Mouse (Mus musculus): Measurements from ENCODE around the gene Zbed5. TPM values are rescaled to one million over a fixed set of nuclear protein-coding genes. Genes with fewer than 3 reads are reported as not detected.

Zbed5 gene
- 16.3 and 17.2 TPM in 2 replicates for polyA plus RNA-seq (2015; fragmentation: Nextera tagmentation; extraction: Ambion mirVana)

DNA sequence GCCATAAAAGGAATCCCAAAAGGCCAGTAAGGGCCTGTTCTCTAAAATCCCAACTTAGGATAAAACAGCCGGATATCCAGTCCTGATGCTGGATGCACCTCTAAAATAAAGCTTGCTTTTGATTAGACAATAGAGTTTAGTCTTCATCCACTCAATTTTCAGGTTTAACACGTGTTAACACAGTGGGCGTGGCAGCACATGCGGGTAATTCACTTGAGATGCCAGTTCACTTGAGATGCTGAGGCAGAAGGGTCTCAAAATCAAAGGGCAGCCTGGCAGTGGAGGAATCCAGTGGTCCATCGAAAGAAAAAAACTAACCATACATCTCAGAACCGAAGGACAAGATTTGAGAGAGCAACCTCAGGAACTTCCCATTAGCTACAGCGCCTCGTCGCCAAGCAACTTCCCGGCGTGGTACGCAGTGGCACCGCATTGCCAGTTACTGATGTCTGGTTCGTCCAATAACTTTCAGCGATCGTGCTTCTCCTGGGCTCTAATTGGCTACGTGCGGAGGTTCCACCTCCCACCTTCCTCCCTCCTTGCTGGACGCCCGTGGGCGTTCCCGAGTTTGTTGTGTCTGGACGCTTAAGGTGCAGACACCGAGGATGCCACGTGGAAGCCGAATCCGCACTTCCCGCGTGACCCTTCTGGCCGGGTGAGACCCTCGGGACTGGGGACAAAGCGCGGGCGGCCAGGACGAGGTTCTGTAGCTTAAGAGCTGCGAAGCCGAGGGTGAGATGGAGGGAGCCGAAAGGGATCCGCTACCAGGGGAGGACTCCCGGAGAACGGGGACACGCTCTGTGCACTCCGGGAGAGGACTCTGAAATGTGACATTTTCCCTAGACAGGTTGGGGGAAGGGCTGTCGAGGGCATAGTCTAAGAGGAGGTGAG is at the start of gene Zbed5:
TSS of gene Zbed5 (plus strand) at position 526 of the 891 bp plus-strand sequence.
- Histone ChIP-seq H3K36me3 (no peaks in the 10 kb centered on the region), H3K9ac (replicated peaks) (peak within 1 kb of the TSS; percentile 75), H3K4me2 (replicated peaks) (peak within 1 kb of the TSS; percentile 83), H3K9me3 (no peaks in the 10 kb centered on the region; the same call in 1 of the 2 replicates), H3K4me1 (peaks cover 15% of the 10 kb centered on the region), H3K27ac (replicated peaks) (0 out of 2 replicates have a peak within 1 kb of the TSS, but pooled peaks have one; percentile 23), H3K27me3 (0 out of 2 replicates have a peak, but pooled peaks cover 3% of the 10 kb centered on the region), H3K4me3 (peak within 1 kb of the TSS; percentile 90)
- WGBS: 2% methylated on average over 44 of the region's 44 CpGs
- ATAC-seq (replicated peaks): peak; percentile 100

DNA sequence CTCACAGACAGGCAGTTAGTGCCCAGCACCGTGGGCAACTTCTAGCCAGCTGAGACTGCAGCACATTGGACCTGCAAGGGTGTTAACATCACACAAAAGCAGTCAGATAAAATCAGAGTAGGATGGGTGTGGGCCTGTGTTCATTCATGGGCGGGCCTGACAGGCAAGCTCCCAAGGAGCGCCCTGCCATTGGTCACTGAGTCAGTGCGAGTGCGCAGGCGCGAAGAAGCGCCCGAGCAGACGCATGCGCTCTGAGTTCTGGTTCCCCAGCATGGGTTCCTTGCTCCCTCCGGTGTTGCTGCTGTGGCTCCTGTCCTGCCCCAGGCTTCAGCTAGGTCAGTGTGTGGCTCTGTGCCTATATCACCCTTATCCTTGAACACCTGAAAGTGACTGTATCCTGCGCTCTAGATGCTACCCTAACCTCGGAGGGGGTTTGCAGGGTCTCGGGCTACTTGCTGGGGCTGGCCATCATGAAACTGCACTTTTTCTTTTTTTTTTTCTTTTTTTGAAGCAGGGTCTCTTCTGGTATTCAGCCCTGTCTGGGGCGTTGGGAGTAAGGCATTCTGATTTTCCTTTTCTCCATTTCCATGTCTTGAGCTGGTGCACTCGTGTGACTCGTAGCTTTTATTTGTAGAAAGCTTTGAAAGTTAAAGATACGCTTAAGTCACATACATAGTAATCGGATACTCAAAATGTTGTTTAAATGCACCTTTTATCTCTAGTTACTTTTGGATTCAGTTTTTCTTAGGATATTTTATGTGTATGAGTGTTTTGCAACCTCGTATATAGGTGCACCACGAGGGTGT is 48.6 kb upstream of the Zbed5 start, which contains the start of gene Sumf2:
TSS of gene Sumf2 (plus strand) at position 235 of the 806 bp plus-strand sequence.
- H3K4me2 ChIP-seq (replicated peaks): peak within 1 kb of the TSS; percentile 59
- no peaks in the 10 kb centered on the region for H3K9me3 ChIP-seq
- peak; percentile 99 for ATAC-seq (replicated peaks)
- WGBS: 14% methylated on average over 22 of the region's 22 CpGs
- peak within 1 kb of the TSS; percentile 64 for H3K9ac ChIP-seq (replicated peaks)
- H3K27me3 ChIP-seq: no peaks in the 10 kb centered on the region
- peaks cover 30% of the 10 kb centered on the region for H3K36me3 ChIP-seq
- H3K4me1 ChIP-seq: peaks cover 21% of the 10 kb centered on the region
- peak within 1 kb of the TSS; percentile 75 for H3K4me3 ChIP-seq
- peak within 1 kb of the TSS; percentile 84 for H3K27ac ChIP-seq (replicated peaks)

DNA sequence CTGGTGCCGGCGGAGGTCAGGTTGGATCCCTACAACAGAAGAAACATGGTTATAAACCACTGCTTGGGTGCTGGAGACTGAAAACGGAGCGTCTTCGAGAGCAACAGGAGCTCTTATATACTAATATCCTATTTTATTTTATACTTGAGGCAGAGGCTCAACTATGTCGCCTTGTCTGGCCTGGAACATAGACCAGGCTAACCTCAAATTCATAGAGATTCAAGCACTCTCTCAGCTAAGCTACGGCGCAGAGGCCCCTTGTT is 48.0 kb upstream of the Zbed5 start:
- H3K9ac ChIP-seq (replicated peaks): peak overlapping the region; percentile 64
- WGBS: 65% methylated on average over 8 of the region's 8 CpGs

DNA sequence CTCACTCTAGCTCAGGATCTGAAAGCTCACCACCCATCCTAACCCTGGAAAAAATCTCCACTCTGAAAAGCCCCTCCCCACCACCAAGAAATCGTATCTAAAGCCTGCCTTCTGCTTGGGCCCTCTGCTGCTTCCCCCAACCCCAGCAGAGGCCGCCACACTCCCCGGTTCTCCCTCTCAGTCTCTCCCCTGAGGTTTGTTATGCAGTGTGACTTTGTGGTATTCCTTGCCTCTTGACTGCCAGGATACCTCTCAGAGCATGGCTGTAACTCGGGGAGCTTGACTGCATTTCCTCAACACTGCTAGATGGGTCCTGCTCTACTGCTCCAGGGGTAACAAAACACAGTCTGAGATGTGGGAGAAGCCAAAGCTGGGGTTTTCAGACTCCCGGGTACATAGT is 40.4 kb upstream of the Zbed5 start:
- no peak overlapping the region for H3K27ac ChIP-seq (replicated peaks)
- no peak overlapping the region for H3K9ac ChIP-seq (replicated peaks)
- H3K27me3 ChIP-seq: no peaks in the 10 kb centered on the region
- no peaks in the 10 kb centered on the region for H3K9me3 ChIP-seq
- no peak overlapping the region for H3K4me2 ChIP-seq (replicated peaks)
- H3K36me3 ChIP-seq: peaks cover 34% of the 10 kb centered on the region
- H3K4me3 ChIP-seq: no peak overlapping the region
- no peaks in the 10 kb centered on the region for H3K4me1 ChIP-seq
- 52% methylated on average over 5 of the region's 5 CpGs for WGBS
- ATAC-seq (replicated peaks): no peak

More for the DNA sequence above, 48.0 kb upstream of the Zbed5 start:
- Histone ChIP-seq H3K9me3 (no peaks in the 10 kb centered on the region), H3K27ac (replicated peaks) (no peak overlapping the region), H3K4me3 (peak overlapping the region; percentile 75), H3K4me2 (replicated peaks) (peak overlapping the region; percentile 59), H3K36me3 (peaks cover 30% of the 10 kb centered on the region), H3K27me3 (no peaks in the 10 kb centered on the region), H3K4me1 (peaks cover 21% of the 10 kb centered on the region)
- no peak for ATAC-seq (replicated peaks)

DNA sequence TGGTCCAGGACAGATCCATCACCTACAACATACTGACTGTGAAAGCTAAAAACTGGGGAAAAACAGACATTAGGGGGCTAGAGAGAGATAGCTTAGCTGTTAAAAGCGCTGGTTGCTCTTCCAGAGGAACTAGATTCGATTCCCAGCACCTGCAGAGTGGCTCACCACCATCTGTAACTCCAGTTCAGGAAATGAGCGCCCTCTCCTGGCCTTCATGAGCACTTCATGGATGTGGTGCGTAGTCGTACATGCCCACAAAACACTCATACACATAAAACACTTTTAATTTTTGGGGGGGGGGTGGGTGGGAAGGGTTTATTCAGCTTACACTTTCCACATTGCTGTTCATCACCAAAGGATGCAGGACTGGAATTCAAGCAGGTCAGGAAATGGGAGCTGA is 39.1 kb upstream of the Zbed5 start:
- no peaks in the 10 kb centered on the region for H3K9me3 ChIP-seq
- H3K27me3 ChIP-seq: no peaks in the 10 kb centered on the region
- H3K4me1 ChIP-seq: no peaks in the 10 kb centered on the region
- H3K9ac ChIP-seq (replicated peaks): no peak overlapping the region
- WGBS: 92% methylated on average over 5 of the region's 5 CpGs
- H3K27ac ChIP-seq (replicated peaks): no peak overlapping the region
- H3K36me3 ChIP-seq: peaks cover 42% of the 10 kb centered on the region
- no peak overlapping the region for H3K4me3 ChIP-seq
- H3K4me2 ChIP-seq (replicated peaks): no peak overlapping the region
- no peak for ATAC-seq (replicated peaks)

DNA sequence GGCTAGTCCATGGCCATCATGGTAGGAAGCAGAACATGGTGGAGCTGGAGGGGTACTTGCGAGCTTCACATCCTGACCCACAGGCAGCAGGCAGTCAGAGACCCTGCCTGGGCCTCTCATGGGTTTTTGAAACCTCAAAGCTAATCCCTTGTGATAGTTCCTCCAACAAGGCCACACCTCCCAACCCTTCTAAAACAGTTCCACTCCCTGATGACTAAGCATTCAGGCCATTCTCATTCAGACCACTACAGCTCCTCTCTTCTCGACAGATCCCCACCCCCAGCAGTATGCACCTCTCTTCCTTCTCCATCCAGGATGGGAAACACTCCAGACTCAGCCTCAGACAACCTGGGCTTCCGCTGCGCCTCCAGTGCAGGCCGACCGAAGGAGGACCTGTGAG is 33.2 kb upstream of the Zbed5 start:
- H3K9me3 ChIP-seq: no peaks in the 10 kb centered on the region
- no peak overlapping the region for H3K4me2 ChIP-seq (replicated peaks)
- H3K4me3 ChIP-seq: no peak overlapping the region
- no peaks in the 10 kb centered on the region for H3K4me1 ChIP-seq
- ATAC-seq (replicated peaks): no peak
- no peak overlapping the region for H3K9ac ChIP-seq (replicated peaks)
- 96% methylated on average over 6 of the region's 6 CpGs for WGBS
- H3K27ac ChIP-seq (replicated peaks): no peak overlapping the region
- H3K36me3 ChIP-seq: peaks cover 37% of the 10 kb centered on the region
- H3K27me3 ChIP-seq: no peaks in the 10 kb centered on the region

DNA sequence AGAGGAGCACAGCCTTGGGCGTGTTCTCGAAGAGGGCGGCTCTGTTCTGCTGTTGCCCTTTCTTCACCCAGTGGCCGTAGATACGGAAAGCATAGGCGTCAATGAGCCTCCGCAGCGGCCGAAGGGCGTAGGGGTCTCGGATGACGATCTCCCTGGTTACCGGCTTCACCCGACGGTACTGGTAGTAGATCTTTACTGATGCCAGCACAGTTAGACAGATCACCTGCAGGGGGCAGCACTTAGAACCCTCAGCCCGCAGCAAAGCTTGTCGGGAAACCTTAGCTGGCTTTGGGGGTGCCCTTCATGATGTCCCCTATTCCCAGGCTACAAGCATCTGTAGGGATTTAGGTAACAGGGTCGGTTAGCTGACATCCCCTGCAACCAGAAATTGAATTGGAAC is 31.1 kb upstream of the Zbed5 start:
- H3K27me3 ChIP-seq: no peaks in the 10 kb centered on the region
- no peak for ATAC-seq (replicated peaks)
- no peak overlapping the region for H3K9ac ChIP-seq (replicated peaks)
- no peak overlapping the region for H3K4me3 ChIP-seq
- no peak overlapping the region for H3K4me2 ChIP-seq (replicated peaks)
- 14% methylated on average over 18 of the region's 18 CpGs for WGBS
- H3K4me1 ChIP-seq: no peaks in the 10 kb centered on the region
- peaks cover 25% of the 10 kb centered on the region for H3K36me3 ChIP-seq
- no peaks in the 10 kb centered on the region for H3K9me3 ChIP-seq
- no peak overlapping the region for H3K27ac ChIP-seq (replicated peaks)

DNA sequence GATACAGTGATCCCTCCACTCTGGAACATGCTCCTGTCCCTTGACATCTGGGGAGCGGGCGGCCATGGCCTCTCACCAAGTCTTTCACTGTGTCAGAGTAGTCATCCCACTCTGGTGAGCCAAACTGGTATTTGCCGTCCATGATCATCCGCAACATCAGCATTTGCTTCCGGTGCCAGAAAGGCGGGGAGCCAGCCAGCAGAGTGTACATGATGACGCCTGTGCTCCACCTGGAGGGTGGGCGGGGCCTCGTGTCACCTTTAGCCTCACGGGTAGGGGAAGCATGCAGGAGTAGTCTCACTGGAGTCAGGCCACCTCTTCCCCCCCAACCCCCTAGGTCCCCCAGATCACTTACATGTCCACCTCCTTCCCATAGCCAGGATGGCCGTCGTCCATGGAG is 29.7 kb upstream of the Zbed5 start:
- H3K9ac ChIP-seq (replicated peaks): no peak overlapping the region
- H3K27me3 ChIP-seq: no peaks in the 10 kb centered on the region
- no peak overlapping the region for H3K27ac ChIP-seq (replicated peaks)
- 93% methylated on average over 12 of the region's 12 CpGs for WGBS
- peaks cover 13% of the 10 kb centered on the region for H3K36me3 ChIP-seq
- H3K4me1 ChIP-seq: no peaks in the 10 kb centered on the region
- H3K4me3 ChIP-seq: no peak overlapping the region
- H3K9me3 ChIP-seq: no peaks in the 10 kb centered on the region
- no peak overlapping the region for H3K4me2 ChIP-seq (replicated peaks)
- ATAC-seq (replicated peaks): no peak

DNA sequence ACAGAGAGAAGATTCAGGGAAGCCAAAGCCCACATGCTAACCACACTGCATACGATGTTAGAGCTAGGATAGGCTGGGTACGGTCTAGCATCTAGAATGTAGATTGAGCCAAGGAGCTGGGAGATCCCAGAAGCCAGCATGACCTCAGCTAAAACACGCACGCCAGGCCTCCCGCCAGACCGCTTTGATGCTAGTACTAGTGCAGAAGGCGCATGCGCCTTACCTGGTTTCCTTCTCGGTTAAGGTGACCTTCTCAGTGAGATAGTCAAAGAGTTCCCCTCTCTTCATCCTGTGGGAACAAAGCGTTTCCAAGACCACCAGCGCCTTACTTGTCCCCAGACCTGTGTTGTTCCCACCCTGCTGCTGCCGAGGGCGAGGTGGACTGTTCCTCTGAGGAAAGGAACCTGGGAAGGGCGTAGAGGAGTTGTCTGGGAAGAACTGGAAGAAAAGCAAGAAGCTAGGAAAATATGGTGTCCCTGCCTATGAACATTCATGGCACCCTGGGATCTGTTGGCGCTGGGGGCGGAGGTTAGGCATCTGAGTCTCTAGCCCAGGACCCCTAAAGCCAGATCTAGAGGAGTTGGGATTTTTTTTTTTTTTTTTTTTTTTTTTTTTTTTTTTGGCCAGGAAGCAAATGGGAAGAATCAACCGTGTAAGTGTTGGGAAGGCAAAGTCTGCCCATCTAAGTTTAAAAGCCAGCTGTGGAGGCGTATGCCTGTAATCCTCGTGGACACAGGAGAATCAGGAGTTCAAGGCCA is 26.1 kb upstream of the Zbed5 start:
- no peak overlapping the region for H3K9ac ChIP-seq (replicated peaks)
- H3K4me1 ChIP-seq: no peaks in the 10 kb centered on the region
- no peaks in the 10 kb centered on the region for H3K27me3 ChIP-seq
- H3K27ac ChIP-seq (replicated peaks): no peak overlapping the region
- ATAC-seq (replicated peaks): no peak
- no peak overlapping the region for H3K4me2 ChIP-seq (replicated peaks)
- WGBS: 92% methylated on average over 19 of the region's 19 CpGs
- H3K36me3 ChIP-seq: no peaks in the 10 kb centered on the region
- no peak overlapping the region for H3K4me3 ChIP-seq
- H3K9me3 ChIP-seq: no peaks in the 10 kb centered on the region

DNA sequence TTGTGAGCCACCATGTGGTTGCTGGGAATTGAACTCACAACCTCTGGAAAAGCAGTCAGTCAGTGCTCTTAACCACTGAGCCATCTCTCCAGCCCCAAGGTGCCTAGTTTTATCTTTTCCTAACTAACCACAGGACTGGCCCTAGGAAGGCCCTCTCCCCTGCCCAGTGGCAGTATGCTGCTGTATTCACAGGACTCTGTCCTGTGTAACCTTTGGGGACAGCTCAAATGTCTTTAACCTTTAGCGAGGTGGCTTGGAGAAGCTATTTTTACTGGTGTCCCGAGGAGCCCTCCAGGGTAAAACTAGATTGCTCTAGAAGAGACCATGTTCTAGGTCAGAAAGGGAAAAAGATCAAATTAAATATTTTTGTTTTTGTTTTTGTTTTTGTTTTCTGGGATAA is 24.3 kb upstream of the Zbed5 start:
- 80% methylated on average over 2 of the region's 2 CpGs for WGBS
- H3K4me2 ChIP-seq (replicated peaks): no peak overlapping the region
- H3K9ac ChIP-seq (replicated peaks): no peak overlapping the region
- H3K9me3 ChIP-seq: no peaks in the 10 kb centered on the region
- no peak overlapping the region for H3K4me3 ChIP-seq
- H3K4me1 ChIP-seq: no peaks in the 10 kb centered on the region
- no peaks in the 10 kb centered on the region for H3K27me3 ChIP-seq
- ATAC-seq (replicated peaks): no peak
- H3K36me3 ChIP-seq: no peaks in the 10 kb centered on the region
- H3K27ac ChIP-seq (replicated peaks): no peak overlapping the region

DNA sequence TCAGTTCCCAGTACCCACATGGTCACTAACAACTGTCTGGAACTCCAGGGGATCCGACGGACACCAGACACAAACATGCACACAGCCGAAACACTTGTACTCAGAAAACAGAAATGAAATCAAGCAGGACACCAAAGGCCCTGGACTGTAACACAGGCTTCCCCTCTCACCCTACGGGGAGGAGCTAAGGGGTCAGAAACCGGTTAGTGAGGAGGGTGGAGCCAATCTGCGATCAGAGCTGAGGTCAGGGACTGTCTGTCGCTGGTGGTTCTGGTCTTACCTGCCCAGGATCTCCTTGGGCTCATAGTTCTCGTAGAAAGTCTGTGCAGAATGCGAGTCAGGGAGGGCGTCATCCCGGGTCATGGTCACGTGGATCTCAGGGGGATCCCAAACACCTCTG is 21.6 kb upstream of the Zbed5 start:
- no peaks in the 10 kb centered on the region for H3K36me3 ChIP-seq
- no peaks in the 10 kb centered on the region for H3K9me3 ChIP-seq
- H3K4me1 ChIP-seq: no peaks in the 10 kb centered on the region
- 86% methylated on average over 12 of the region's 12 CpGs for WGBS
- H3K9ac ChIP-seq (replicated peaks): no peak overlapping the region
- H3K27ac ChIP-seq (replicated peaks): no peak overlapping the region
- no peak for ATAC-seq (replicated peaks)
- H3K27me3 ChIP-seq: no peaks in the 10 kb centered on the region
- no peak overlapping the region for H3K4me2 ChIP-seq (replicated peaks)
- H3K4me3 ChIP-seq: no peak overlapping the region

DNA sequence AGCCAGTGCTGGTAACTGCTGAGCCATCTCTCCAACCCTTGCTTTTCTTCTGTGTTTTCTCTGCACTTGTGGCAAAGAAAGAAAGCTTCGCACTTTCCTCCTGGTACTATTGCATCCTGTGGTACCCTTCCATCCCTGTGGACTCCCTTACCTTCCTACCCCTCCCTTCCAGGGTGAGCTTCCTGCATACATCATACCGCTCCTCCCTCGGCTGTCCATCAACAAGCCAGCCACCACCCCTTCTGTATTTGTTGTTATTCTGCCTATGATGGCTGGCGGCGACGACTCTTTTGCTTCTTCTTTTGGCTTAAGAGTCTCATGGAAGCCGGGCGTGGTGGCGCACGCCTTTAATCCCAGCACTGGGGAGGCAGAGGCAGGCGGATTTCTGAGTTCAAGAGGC is 20.4 kb upstream of the Zbed5 start:
- Histone ChIP-seq H3K27me3 (no peaks in the 10 kb centered on the region), H3K27ac (replicated peaks) (no peak overlapping the region), H3K4me2 (replicated peaks) (no peak overlapping the region), H3K4me3 (no peak overlapping the region), H3K36me3 (no peaks in the 10 kb centered on the region), H3K4me1 (no peaks in the 10 kb centered on the region), H3K9ac (replicated peaks) (no peak overlapping the region), H3K9me3 (no peaks in the 10 kb centered on the region)
- ATAC-seq (replicated peaks): no peak
- WGBS: 81% methylated on average over 11 of the region's 11 CpGs
